Mouse (Mus musculus): ENCODE results near the gene Cnot6.

Gene Cnot6

DNA sequence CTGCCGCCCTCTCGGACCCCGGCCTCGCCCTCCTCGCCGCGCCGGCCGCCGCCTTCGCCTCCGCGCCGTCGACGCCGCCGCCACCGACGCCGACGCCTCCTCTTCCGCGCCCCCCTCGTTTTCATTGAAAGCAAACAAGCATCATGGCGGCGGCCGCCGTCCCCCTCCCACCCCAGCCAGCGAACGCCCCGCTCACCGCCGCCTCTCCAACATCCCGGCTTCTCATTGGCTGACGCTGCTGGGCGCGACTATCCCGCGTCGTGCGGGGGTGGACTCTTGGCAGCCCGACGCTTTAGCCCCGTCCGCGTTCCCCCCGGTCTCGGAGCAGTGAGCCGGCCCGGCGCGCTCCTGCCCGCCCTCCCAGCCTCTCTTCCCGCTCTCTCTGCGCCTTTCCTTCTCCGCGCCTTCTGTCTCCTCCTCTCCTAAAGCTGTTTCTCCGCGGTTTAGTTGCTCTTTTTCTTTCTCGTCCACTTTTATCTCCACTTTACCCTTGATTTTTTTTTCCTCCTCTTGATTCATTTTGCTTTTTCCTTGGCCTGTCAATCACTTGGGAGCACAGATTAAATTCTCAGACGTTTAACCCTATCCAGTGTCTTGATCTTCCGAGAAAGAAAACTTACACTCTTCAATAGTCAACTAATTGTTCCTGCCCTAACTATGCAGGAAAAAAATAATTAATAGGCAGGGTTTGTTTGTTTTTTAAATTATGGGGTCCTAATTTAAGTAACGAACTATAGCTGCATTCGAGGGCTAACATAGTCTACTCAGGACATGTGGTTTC lies at the start of gene Cnot6:
Cnot6 (minus strand) TSS at position 169 of the 781 bp plus-strand sequence.
- DNase-seq: peak; percentile 96

GRCm38 (mm10) chr11:49761130-49761529 lies 48.6 kb upstream of the Cnot6 start:
- DNase-seq: no peak

DNA sequence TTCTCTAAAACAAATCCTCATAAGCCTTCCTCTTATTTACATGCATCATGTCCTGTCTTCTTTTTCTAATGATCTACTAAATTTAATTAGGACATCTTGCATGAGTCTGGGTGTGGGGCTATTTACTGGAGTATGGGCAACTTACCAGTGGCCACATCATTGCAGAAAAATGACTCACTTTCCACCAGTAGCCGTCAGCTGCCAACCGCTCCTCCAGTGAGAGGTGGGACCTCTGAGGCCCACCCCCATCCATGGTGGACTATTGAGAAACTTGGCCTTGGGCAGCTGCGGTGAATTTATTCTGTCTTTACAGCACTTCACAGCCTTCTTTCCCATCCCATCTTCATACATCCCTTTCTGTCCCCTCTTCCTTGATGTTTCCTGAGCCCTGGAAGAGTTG lies 45.6 kb upstream of the Cnot6 start:
- DNase-seq: no peak

- peak; percentile 33 for DNase-seq
These were observed 42.6 kb upstream of the Cnot6 start for GRCm38 (mm10) chr11:49754958-49755665.

- DNase-seq: no peak
These were observed 34.2 kb upstream of the Cnot6 start for GRCm38 (mm10) chr11:49746756-49747155.

DNA sequence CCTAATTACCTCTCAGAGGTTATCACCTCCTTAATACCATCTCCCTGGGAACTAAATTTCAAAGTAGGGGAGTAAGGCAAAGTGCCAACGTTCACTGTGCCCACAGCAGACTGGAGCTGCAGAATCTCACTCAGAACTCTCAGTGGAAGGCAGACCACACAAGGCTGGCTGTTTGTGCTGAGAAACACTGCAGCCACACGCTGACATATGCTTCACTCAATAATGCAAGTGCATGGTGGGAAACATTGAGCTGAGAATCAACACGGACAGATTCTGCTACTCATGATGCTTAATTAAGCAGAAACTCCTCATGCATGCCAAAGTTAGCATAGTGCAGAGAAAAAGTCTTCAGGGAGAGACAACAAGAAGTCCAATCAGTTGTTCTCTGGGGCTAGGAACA lies 33.3 kb upstream of the Cnot6 start:
- no peak for DNase-seq

DNA sequence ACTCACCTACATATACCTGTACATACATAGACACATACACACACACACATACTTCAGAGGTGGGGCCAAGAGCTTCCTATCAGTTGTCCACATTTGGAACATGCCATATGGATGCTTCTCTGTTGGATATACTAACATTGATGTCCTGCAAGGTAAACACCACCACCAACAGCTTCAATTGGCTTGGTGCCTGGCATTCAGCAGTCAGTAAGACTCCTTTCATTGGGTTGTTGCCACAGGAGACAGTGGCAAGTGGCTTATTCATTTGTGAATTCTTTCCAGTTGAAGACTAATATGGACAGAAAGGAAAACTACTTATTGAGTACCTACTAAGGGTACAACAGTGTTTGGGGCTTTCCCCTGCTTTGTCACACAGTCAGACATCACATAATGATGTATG lies 32.5 kb upstream of the Cnot6 start:
- no peak for DNase-seq

- DNase-seq: no peak
These were observed 31.1 kb upstream of the Cnot6 start for GRCm38 (mm10) chr11:49743634-49744033.

DNA sequence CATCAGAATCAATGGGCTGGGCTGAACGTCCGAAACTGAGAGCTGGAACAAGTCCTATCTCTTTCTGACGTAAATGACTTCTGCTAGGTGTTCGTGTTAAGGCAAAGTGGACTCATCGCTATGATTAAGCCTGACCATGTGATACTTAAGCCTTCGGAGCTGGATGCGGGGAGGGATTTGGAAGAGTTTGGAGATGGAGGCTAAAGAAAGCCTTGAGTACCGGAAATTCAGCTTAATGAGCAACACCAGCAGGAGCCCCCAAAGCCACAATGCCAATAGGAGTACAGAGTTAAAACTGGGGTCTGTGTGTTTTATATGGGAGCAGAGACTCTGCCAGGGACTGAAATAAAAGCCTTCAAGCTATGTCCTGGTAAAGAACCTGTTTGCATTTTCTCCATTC lies 29.7 kb upstream of the Cnot6 start:
- no peak for DNase-seq

GRCm38 (mm10) chr11:49739776-49740175 lies 27.3 kb upstream of the Cnot6 start:
- DNase-seq: no peak

- no peak for DNase-seq
These were observed 26.3 kb upstream of the Cnot6 start for GRCm38 (mm10) chr11:49738659-49739406.

DNA sequence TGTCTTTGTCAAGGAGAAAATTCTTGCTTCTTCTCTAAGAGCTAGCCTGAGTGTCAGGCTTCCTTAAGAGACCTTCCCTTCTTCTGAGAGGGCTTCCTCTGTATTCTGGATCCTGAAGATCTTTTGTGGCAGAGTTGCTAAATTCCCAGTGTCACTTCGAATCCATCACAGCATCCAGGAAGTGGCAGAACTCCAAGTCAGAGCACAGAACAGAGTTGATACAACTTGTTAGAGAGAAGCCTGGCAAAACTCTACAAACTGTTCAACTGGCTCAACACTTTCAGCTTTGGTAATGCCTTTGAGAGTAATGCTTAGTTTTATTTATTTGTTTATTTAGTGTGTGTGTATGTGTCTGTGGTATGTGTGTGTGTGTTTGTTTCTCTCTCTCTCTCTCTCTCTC lies 25.1 kb upstream of the Cnot6 start:
- no peak for DNase-seq

GRCm38 (mm10) chr11:49734771-49735170 lies 22.2 kb upstream of the Cnot6 start:
- peak; percentile 25 for DNase-seq

GRCm38 (mm10) chr11:49730275-49730948 lies 17.9 kb upstream of the Cnot6 start:
- no peak for DNase-seq

GRCm38 (mm10) chr11:49727877-49728276 lies 15.4 kb upstream of the Cnot6 start:
- DNase-seq: peak; percentile 56

- DNase-seq: no peak
These were observed 14.3 kb upstream of the Cnot6 start for GRCm38 (mm10) chr11:49726800-49727199.

- DNase-seq: no peak
These were observed 12.2 kb upstream of the Cnot6 start for GRCm38 (mm10) chr11:49724676-49725075.

GRCm38 (mm10) chr11:49723281-49723680 lies 10.8 kb upstream of the Cnot6 start:
- no peak for DNase-seq

GRCm38 (mm10) chr11:49722692-49723091 lies 10.2 kb upstream of the Cnot6 start:
- DNase-seq: no peak

- no peak for DNase-seq
These were observed 8.8 kb upstream of the Cnot6 start for GRCm38 (mm10) chr11:49721358-49721757.

- DNase-seq: no peak
These were observed 7.1 kb upstream of the Cnot6 start for GRCm38 (mm10) chr11:49719466-49720151.

Measured in kidney, adult 18-20 months (tissue).